Mouse (Mus musculus) limb, embryonic 13.5 days (tissue): ENCODE data around the gene Cabin1. TPM values are rescaled to one million over a fixed set of nuclear protein-coding genes. Genes with fewer than 3 reads are reported as not detected.
A peak's percentile ranks its signal among the peaks of the same experiment; 100 is the strongest.

Experiments
- ATAC-seq: fragments of 200-750 bp; cut with Nextera tagmentation; 2 replicates; pipeline ENCODE4 v1.8.0; 2017; ENCODE audit warnings: low read depth, moderate number of reproducible peaks, moderate TSS enrichment; ENCODE audit not compliant: low FRiP score
- H3K27ac ChIP-seq: fragments of 300-500 bp; sonication (generic); 2 replicates; pipeline ENCODE4 v1.5.1; 2015; ENCODE audit warnings: inconsistent platforms, mild to moderate bottlenecking, moderate library complexity
- H3K27me3 ChIP-seq: fragments of 300-500 bp; sonication (generic); 2 replicates; pipeline ENCODE4 v1.6.1; 2015; ENCODE audit warnings: mild to moderate bottlenecking, inconsistent platforms
- H3K36me3 ChIP-seq: fragments of 300-500 bp; sonication (generic); 2 replicates; pipeline ENCODE4 v1.6.1; 2015; ENCODE audit warnings: inconsistent platforms, mild to moderate bottlenecking, moderate library complexity
- H3K4me1 ChIP-seq: fragments of 300-500 bp; sonication (generic); 2 replicates; pipeline ENCODE4 v1.6.1; 2015; ENCODE audit warnings: inconsistent platforms
- H3K4me2 ChIP-seq: fragments of 300-500 bp; sonication (generic); replicated peaks from 2 replicates; pipeline ENCODE4 v1.6.1; 2015; ENCODE audit warnings: inconsistent platforms, mild to moderate bottlenecking, moderate library complexity
- H3K4me3 ChIP-seq: fragments of 300-500 bp; sonication (generic); 2 replicates; pipeline ENCODE4 v1.5.1; 2015; ENCODE audit warnings: moderate library complexity, mild to moderate bottlenecking, inconsistent platforms
- H3K9ac ChIP-seq: fragments of 300-500 bp; sonication (generic); 2 replicates; pipeline ENCODE4 v1.6.1; 2015; ENCODE audit warnings: mild to moderate bottlenecking, inconsistent platforms
- H3K9me3 ChIP-seq: fragments of 300-500 bp; sonication (generic); 2 replicates; pipeline ENCODE4 v1.6.1; 2016; ENCODE audit warnings: inconsistent platforms
- WGBS: fragments of 180-500 bp; shearing (Covaris S2); methylation state at CpG from one replicate; pipeline ENCODE4 v1.1.7; 2015; 5-methylcytosine and 5-hydroxymethylcytosine counted together
- polyA plus RNA-seq: library from polyadenylated mRNA; unstranded; fragments of >200 nt; fragmentation: Nextera tagmentation; extraction: Ambion mirVana; gene quantifications from 2 replicates; pipeline ENCODE4 v1.2.1, GENCODE M21; 2015

Cabin1 gene
- polyA plus RNA-seq, 1 experiment from 2014 or later: 32.5 TPM

DNA sequence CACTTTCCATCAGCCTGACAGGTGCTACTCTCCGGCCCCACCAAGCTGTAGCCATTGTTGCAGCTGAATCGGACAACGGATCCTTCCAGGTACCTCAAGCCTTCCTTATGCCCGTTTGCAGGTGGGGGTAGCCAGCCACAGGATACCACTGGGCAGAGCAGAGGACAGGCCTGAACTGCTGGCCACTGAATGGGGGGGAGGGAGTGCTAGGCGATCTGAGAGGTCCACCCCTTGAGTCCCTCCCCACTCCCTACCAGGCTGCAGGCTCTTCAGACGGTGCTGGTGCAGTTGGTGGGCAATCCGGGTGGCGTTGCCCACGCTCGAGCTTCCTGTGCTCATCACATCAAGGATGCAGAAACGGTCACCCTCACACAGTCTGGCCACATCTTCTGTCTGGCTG lies 126.4 kb downstream of the Cabin1 start:
- 83% methylated on average over 11 of the region's 11 CpGs for WGBS
- Histone ChIP-seq H3K9ac (no peak overlapping the region), H3K36me3 (no peaks in the 10 kb centered on the region), H3K4me1 (no peaks in the 10 kb centered on the region), H3K9me3 (no peaks in the 10 kb centered on the region), H3K4me3 (no peak overlapping the region), H3K4me2 (no peak overlapping the region), H3K27me3 (no peaks in the 10 kb centered on the region), H3K27ac (no peak overlapping the region)
- no peak for ATAC-seq

DNA sequence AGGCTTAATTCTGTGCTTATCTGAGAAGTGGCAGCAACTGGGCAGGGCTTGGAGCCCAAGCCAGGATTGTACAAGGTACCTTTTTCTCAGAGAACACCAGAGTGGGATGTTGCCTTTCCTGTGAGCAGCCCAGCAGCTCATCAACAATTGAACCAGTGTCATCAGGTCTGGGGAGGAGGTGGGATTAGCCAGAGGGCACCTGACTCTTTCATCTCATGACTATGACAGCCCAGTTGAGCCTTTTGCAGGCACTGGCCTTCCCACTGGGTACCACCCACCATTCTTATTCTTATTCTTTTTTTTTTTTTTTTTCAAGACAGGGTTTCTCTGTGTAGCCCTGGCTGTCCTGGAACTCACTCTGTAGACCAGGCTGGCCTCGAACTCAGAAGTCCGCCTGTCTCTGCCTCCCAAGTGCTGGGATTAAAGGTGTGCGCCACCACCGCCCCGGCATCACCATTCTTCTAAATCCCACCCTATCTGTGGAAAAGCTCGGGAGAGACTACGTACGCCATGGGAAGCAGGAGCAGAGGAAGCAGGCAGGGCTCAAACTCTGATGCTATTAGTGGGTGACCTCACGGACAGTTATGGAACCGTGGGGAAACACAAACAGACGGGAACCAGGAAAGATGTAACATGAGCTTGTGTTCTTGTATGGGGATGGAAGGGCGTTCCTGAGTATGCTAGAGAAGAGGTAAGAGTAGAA lies 127.9 kb downstream of the Cabin1 start:
- Histone ChIP-seq H3K4me1 (no peaks in the 10 kb centered on the region), H3K4me2 (no peak overlapping the region), H3K27ac (no peak overlapping the region), H3K4me3 (no peak overlapping the region), H3K27me3 (no peaks in the 10 kb centered on the region), H3K9me3 (no peaks in the 10 kb centered on the region), H3K36me3 (no peaks in the 10 kb centered on the region), H3K9ac (no peak overlapping the region)
- WGBS: 87% methylated on average over 12 of the region's 12 CpGs
- ATAC-seq: no peak

DNA sequence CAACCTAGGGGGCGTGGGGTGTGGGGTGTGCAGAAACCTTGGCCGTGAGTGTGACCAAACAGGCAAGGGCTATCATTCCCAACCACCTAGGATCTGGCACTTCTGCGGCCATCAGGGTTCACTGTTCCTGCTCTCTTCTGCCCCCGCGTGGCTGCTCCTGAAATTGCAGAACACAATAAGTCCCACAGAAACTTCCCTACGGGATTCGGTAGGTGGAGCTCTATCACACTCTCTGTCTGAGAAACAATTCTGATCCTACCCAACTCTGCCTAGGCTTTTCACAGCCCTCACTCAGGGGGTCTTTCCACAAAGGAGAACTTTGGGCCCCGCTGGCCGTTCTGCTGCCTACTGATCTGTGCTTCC lies 128.5 kb downstream of the Cabin1 start:
- no peak overlapping the region for H3K27ac ChIP-seq
- WGBS: 7% methylated on average over 9 of the region's 9 CpGs
- H3K4me2 ChIP-seq: no peak overlapping the region
- H3K4me1 ChIP-seq: no peaks in the 10 kb centered on the region
- H3K9me3 ChIP-seq: no peaks in the 10 kb centered on the region
- H3K27me3 ChIP-seq: no peaks in the 10 kb centered on the region
- no peak overlapping the region for H3K9ac ChIP-seq
- ATAC-seq: no peak
- no peaks in the 10 kb centered on the region for H3K36me3 ChIP-seq
- no peak overlapping the region for H3K4me3 ChIP-seq

DNA sequence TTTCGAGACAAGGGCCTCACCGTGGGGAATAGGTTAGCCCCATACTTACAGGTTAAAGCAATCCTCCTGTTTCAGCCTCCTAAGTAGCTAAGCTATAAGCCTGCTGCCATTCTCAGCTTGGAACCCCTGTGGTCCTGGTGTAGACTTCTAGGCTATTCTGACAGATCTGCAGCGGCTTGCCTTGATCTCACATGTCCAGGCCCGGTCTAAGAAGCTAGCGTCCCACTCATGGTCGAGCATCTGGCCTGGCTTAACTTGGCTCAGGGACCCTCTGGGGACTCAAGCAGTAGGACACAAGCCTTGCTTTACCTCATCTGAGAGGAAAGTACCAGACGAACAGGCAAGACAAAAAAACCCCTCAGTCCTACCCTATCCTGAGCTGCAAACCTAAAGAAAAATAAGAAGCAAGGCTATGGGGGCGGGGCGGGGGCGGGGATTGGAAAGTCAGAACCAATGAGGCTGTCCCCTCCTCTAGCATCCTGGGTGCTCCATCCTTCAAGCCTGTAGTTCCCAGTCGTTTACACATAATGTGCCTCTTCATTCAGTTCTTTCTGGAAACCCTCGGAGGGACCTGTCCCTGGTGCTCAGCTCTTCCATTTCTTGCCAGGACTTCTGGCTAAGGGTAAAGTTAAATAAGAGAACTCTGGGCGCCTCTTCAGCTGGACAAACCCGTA lies 129.0 kb downstream of the Cabin1 start:
- Histone ChIP-seq H3K27ac (no peak overlapping the region), H3K4me3 (no peak overlapping the region), H3K9me3 (no peaks in the 10 kb centered on the region), H3K4me1 (no peaks in the 10 kb centered on the region), H3K9ac (no peak overlapping the region), H3K36me3 (no peaks in the 10 kb centered on the region), H3K27me3 (no peaks in the 10 kb centered on the region), H3K4me2 (no peak overlapping the region)
- no peak for ATAC-seq
- WGBS: 68% methylated on average over 14 of the region's 14 CpGs

DNA sequence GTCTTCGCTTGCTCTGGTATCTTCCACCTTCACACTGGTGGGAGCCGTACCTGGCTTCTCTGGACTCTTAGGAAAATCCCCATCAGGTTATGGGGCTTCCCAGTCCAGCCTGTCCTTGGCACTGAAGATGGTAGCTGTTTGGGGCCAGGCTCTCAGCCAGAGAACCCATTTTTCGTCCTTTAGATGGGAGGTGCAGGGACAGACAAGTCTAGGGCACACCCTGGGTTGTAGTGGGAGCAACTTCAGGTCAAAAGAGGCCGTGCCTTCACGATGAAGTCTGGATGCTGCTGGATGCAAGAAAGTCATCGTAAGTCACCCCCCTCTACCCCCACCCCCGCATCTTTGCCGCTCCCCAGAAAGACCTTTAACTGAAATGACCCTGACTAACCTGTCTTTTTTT lies 129.5 kb downstream of the Cabin1 start:
- Histone ChIP-seq H3K9me3 (no peaks in the 10 kb centered on the region), H3K4me1 (no peaks in the 10 kb centered on the region), H3K4me2 (no peak overlapping the region), H3K4me3 (no peak overlapping the region), H3K27me3 (no peaks in the 10 kb centered on the region), H3K9ac (no peak overlapping the region), H3K36me3 (no peaks in the 10 kb centered on the region), H3K27ac (no peak overlapping the region)
- no peak for ATAC-seq
- whole genome bisulfite sequencing: 95% methylated on average over 8 of the region's 8 CpGs

DNA sequence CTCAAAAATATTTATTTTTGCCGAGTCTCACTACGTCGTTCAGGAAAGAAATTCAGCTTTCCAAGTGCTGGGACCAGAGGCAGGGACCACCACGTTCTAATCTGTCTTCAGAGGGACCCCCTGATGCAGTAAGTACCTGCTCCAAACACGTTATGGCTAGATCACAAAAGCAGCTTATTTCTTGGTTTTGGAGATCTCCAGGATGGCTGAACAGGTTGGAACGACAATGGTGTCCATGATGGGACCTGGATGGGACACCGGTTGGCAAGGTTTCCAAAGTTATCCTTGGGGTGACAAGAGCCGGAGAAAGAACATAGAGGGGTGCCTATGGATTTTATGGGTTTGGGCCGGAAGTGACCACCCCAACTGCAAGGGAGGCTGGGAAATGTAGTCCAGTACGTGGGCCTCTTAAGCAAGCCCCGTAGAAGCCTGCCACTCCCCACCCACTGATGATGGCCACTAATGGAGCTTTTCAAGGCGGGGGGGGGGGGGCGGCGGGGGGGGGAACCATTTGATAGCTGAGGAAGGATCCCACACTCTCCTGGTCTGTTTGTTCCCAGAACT lies 130.5 kb downstream of the Cabin1 start:
- Histone ChIP-seq H3K36me3 (no peaks in the 10 kb centered on the region), H3K4me2 (no peak overlapping the region), H3K27ac (no peak overlapping the region), H3K9ac (no peak overlapping the region), H3K27me3 (no peaks in the 10 kb centered on the region), H3K4me3 (no peak overlapping the region), H3K9me3 (no peaks in the 10 kb centered on the region), H3K4me1 (no peaks in the 10 kb centered on the region)
- ATAC-seq: no peak
- 76% methylated on average over 14 of the region's 14 CpGs for WGBS

DNA sequence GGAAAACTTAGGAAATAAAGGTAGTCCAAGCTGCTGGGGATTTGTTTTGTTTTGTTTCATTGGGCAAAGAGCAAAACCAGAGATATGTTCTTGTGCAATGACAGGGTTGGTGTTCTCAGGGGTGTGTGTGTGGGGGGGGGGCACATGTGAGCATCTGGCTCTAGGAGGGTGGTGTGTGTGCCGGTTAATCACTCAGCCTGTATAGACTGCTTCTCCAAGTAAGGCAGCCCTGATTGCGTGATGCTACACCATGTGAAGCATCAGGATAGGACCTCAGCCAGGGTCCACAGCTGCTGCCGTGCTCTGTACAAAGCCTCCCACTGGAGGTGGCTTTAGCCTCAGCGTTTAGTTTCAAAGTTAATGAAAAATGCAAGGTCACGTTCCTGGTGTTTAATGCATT lies 131.1 kb downstream of the Cabin1 start:
- WGBS: 66% methylated on average over 5 of the region's 5 CpGs
- H3K36me3 ChIP-seq: no peaks in the 10 kb centered on the region
- H3K4me1 ChIP-seq: no peaks in the 10 kb centered on the region
- H3K4me3 ChIP-seq: no peak overlapping the region
- H3K9ac ChIP-seq: no peak overlapping the region
- no peak overlapping the region for H3K4me2 ChIP-seq
- H3K27me3 ChIP-seq: no peaks in the 10 kb centered on the region
- ATAC-seq: peak; percentile 80
- no peak overlapping the region for H3K27ac ChIP-seq
- H3K9me3 ChIP-seq: no peaks in the 10 kb centered on the region

DNA sequence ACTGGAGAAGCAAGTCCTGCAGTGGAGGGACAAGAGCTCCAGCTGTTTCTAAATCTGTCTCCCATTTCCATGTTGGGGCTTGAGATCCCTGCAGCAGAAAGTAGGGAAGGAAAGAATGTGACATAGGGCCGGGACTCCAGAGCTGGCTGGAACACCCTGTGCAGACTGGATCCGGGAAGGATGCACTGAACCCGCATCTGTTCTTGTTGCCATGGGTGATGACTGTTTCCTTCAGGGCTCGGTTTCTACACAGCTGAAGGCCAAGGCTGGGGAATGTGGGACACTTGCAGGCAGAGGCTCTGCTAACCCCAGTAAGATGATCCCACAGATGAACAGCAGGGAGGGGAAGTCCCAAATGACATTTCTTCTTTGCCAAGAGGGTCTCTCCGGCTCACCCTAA lies 131.5 kb downstream of the Cabin1 start:
- Histone ChIP-seq H3K36me3 (no peaks in the 10 kb centered on the region), H3K4me1 (no peaks in the 10 kb centered on the region), H3K4me2 (no peak overlapping the region), H3K4me3 (no peak overlapping the region), H3K27ac (no peak overlapping the region), H3K9me3 (no peaks in the 10 kb centered on the region), H3K27me3 (no peaks in the 10 kb centered on the region), H3K9ac (no peak overlapping the region)
- WGBS: 41% methylated on average over 5 of the region's 5 CpGs
- ATAC-seq: peak; percentile 81

DNA sequence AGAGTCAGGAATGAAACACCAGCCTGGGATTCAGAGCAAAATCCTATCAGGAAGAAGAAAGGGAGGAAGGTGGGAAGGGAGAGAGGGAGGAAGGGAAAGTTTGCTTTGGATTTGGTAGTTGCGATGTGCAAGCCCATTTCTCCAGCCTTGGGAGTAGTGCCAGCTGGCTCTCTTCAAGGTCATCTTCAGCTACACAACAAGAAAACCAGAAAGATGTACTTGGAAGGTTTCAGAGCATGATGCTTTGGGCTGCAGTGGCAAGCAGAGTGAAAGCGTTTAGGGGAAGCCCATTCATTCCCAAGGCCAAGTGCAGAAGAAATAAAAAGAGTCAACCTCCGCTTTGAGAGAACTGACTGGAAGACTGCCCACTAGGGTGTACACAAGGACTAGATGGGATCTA lies 136.7 kb downstream of the Cabin1 start:
- no peak overlapping the region for H3K4me2 ChIP-seq
- H3K4me3 ChIP-seq: no peak overlapping the region
- H3K36me3 ChIP-seq: no peaks in the 10 kb centered on the region
- 75% methylated on average over 3 of the region's 3 CpGs for WGBS
- no peak overlapping the region for H3K27ac ChIP-seq
- H3K27me3 ChIP-seq: no peaks in the 10 kb centered on the region
- ATAC-seq: no peak
- no peaks in the 10 kb centered on the region for H3K4me1 ChIP-seq
- H3K9me3 ChIP-seq: no peaks in the 10 kb centered on the region
- H3K9ac ChIP-seq: no peak overlapping the region

DNA sequence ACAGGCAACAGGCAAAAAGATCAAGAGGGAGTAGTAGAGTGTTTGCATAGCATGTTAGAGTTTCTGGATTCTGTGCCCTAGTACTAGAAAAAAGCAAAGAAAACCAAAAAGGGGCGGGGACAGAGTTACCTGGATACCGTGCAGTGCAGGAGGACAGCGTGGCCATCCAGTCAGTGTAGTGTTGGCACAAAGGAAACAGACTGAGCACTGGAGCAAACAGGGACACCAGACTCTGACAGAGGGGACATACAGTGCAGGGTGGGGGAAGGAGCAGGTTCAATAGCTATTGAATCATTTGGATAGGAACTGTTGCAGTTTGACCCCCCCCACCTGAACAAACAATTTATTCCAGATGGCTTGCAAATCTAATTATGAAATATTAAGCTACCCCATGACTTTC lies 137.2 kb downstream of the Cabin1 start:
- 74% methylated on average over 3 of the region's 3 CpGs for WGBS
- Histone ChIP-seq H3K4me3 (no peak overlapping the region), H3K36me3 (no peaks in the 10 kb centered on the region), H3K9ac (no peak overlapping the region), H3K4me2 (no peak overlapping the region), H3K4me1 (no peaks in the 10 kb centered on the region), H3K9me3 (no peaks in the 10 kb centered on the region), H3K27ac (no peak overlapping the region), H3K27me3 (no peaks in the 10 kb centered on the region)
- ATAC-seq: no peak

DNA sequence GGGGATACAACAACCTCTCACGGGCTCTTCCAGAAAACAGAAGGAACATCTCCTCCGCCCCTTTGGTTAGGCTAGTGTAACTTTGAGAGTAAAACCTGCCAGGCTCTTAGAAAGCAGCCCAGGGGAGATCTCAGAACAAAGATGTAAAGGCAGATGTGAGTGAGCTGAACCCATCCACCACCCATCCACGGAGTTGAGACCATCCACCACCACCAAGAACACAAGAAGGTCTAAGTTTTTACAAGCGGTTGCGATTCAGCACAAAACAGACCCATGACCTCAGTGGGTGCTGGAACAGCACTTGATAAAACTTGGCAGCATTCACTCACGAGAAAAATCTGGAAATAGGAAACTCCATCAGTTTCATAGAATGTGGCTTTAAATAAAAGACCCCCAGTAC lies 138.2 kb downstream of the Cabin1 start:
- WGBS: 47% methylated on average over 6 of the region's 6 CpGs
- Histone ChIP-seq H3K4me3 (no peak overlapping the region), H3K4me2 (no peak overlapping the region), H3K9me3 (no peaks in the 10 kb centered on the region), H3K36me3 (no peaks in the 10 kb centered on the region), H3K27ac (no peak overlapping the region), H3K9ac (no peak overlapping the region), H3K4me1 (no peaks in the 10 kb centered on the region), H3K27me3 (no peaks in the 10 kb centered on the region)
- ATAC-seq: no peak

DNA sequence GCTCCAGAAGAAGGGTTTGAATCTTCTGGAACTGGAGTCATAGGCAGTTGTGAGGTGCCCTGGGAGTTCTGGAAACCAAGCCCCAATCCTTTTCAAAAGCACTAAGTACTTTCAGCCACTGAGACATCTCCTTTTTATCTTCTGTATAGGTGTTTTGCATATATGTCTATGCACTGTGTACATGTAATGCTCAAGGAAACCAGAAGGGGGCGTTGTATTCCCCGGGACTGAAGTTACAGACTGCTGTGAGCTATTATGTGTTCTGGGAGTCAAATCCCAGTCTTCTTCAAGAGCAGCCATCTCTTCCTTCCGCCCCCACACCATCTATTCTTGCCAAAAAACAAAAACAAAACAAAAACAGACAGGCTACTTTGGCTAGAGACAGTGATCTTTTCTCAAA lies 143.3 kb downstream of the Cabin1 start:
- no peak overlapping the region for H3K4me3 ChIP-seq
- no peak overlapping the region for H3K27ac ChIP-seq
- no peaks in the 10 kb centered on the region for H3K27me3 ChIP-seq
- no peak overlapping the region for H3K9ac ChIP-seq
- no peaks in the 10 kb centered on the region for H3K9me3 ChIP-seq
- H3K4me2 ChIP-seq: no peak overlapping the region
- 50% methylated on average over 3 of the region's 3 CpGs for WGBS
- no peak for ATAC-seq
- H3K36me3 ChIP-seq: no peaks in the 10 kb centered on the region
- no peaks in the 10 kb centered on the region for H3K4me1 ChIP-seq

DNA sequence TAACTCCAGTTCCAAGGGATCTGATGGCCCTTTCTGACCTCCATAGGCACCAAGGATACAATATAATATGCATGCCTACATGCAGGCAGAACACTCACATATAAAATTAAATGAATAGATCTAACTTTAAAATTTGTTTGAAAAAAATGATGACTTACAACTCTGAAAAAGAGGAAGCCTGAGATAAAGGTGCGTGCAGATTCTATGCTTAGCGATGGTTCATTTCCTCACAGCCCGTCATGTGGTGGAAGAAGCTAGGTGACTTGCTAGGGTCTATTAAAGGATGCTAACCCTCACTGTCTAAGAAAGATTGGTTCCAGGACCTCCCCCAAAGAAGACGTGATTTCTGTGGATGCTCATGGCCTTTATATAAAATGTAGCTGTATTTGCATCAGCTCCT lies 148.1 kb downstream of the Cabin1 start:
- 89% methylated on average over 4 of the region's 4 CpGs for WGBS
- no peak overlapping the region for H3K27ac ChIP-seq
- no peak for ATAC-seq
- H3K4me1 ChIP-seq: no peaks in the 10 kb centered on the region
- H3K9me3 ChIP-seq: no peaks in the 10 kb centered on the region
- no peak overlapping the region for H3K4me3 ChIP-seq
- no peaks in the 10 kb centered on the region for H3K36me3 ChIP-seq
- no peak overlapping the region for H3K4me2 ChIP-seq
- H3K9ac ChIP-seq: no peak overlapping the region
- no peaks in the 10 kb centered on the region for H3K27me3 ChIP-seq
